Mouse (Mus musculus) thymus, postnatal 14 days (tissue): ENCODE measurements around the gene Shtn1.

Experiments
- DNase-seq: peaks from one replicate; pipeline ENCODE4 v3.0.0; 2021

Gene Shtn1

GRCm38 (mm10) chr19:59051622-59052021 lies 24.3 kb downstream of the Shtn1 start:
- no peak for DNase-seq

DNA sequence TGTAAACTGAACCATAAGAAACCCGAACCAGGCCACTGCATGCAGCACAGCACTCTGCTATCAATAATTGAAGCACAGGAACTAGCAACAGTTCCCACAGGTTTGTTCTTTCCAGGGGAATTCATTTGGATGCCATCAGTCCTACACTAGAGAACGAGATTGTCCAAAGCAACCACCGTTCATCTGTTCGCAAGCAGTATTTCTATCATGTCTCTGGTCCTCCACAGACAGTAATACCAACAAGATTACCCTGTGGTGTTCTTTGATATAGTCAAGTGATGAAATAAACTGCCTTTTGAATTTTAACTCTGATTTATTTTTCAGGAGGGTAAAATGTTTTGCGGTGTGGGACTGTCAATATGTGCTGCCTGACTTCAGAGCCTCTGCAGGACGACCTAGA lies 27.0 kb downstream of the Shtn1 start:
- DNase-seq, result no peak

DNA sequence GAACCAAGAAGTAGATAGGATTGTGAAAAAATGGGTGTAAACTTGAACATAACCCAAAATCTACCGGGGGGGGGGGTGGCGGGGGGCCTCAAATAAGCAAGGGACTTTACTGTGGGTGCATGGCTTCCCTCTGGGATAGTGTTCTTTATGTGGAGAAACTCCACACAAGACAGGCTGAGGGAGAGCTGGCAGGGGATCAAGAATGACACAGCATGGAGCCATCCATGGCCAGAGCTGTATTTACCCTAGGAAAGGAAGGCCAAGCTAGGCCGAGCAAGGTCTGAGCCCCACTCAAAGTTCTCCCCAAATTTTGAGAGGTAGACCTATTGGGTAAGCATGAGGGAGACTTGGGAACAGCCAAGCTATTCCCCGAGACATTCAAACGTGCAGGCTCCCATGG lies 28.4 kb downstream of the Shtn1 start:
- no peak for DNase-seq

DNA sequence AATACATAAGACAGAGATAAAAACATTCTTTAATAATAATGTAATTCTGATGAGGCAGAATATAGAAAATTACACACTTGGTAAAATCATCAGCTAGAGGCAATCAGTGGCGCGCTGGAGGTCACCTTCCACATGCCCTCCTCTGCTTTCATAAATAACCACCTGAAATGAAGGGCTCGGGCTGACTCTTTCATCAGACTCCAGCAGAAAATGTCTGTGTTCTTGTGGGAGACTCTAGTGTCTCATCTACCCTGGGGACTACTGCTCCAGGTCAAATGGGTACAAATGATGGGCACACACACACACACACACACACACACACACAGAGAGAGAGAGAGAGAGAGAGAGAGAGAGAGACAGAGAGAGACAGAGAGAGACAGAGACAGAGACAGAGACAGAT lies 34.8 kb downstream of the Shtn1 start:
- no peak for DNase-seq

GRCm38 (mm10) chr19:59038793-59039192 lies 37.1 kb downstream of the Shtn1 start:
- DNase-seq, result no peak

GRCm38 (mm10) chr19:59036811-59037210 lies 39.1 kb downstream of the Shtn1 start:
- no peak for DNase-seq

GRCm38 (mm10) chr19:59033241-59033640 lies 42.7 kb downstream of the Shtn1 start:
- no peak for DNase-seq

DNA sequence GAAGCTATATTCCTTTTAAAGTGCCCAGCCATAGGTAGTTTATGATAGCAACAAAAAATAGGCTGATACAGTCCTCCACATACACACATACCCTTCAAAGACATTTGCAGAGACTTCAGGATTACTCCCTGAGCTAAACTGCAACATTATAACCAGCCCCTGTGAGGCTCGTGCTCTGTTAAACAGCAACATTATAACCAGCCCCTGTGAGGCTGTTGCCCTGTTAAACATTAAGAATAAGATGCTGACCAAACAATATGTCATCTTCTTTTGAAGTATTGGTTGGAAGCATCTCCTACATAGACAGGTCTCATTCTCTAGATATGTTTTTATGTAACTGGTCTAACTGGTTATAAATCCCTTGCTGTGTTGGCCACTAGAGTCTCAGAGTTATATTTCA lies 45.7 kb downstream of the Shtn1 start:
- DNase-seq, result no peak

GRCm38 (mm10) chr19:59029011-59029410 lies 46.9 kb downstream of the Shtn1 start:
- no peak for DNase-seq

GRCm38 (mm10) chr19:59028130-59028529 lies 47.8 kb downstream of the Shtn1 start:
- no peak for DNase-seq

DNA sequence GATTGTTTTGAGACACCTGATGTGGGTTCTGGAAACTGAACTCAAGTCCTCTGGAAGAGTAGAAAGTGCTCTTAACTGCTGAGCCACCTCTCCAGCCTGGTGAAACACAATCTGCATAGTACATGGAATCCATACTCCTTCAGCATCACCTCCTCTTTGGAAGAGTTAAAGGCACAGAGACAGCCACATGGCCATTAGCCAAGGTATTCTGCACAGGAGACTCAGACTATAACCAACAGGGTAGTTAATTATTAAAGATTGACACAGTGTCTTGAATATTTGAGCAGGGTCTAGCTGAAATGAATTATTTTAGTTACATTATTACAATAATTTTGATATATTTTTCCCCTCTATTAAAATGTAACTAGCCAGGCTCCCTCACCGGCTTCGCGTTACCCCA lies 52.0 kb downstream of the Shtn1 start:
- no peak for DNase-seq

GRCm38 (mm10) chr19:59021644-59022043 lies 54.3 kb downstream of the Shtn1 start:
- no peak for DNase-seq

DNA sequence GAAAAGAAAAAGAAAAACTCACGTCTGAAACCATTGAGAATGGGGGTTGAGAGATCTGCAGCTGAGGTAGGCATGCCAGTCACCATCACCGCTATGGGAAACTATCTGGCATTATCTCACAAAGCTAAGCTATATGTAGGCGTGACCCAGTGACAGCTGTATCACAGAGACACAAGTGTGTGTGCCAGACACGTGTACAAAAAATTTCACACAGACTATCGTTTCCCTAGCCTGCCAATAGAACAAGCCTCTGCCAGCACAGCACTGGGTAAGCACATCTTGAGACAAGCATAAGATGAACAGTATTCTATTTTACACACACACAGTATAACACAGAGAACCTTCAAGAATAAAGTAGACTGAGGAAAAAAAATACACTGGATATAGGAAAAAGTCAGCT lies 65.1 kb downstream of the Shtn1 start:
- DNase-seq, result no peak

DNA sequence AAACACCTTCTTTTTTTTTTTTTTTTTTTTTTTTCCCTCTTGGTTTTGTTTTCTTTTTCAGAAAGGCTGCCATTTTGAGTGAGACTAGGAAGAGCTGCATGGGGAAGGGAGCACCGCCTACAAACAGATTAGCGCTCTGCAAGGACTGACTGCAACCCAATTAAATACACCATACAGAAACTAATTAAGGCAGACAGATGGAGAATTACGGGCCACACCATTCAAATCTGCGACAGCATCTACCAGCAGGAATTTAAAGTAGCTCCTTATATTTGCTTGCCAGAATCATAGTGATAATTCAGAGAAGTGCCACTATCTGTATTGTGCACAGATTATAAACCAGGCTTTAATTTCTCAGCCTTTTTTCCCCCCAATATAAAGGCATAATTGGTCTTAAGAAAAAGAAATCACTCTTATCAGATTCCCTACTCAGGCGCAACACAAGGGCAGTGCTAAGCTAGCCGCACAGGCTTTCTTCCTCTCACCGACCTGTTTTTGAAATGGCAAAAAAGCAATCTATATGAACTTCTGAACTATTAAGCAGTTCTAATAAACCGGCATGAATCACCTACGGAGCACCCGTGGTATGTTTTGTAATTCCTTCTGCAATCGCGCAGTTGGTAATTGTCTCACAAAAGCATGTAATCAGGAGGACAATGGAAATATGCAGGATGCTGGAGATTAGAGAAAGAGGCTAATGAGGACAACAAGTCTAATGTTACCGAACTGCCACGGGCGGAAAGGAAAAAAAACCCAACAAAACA lies 69.1 kb downstream of the Shtn1 start:
- no peak for DNase-seq

DNA sequence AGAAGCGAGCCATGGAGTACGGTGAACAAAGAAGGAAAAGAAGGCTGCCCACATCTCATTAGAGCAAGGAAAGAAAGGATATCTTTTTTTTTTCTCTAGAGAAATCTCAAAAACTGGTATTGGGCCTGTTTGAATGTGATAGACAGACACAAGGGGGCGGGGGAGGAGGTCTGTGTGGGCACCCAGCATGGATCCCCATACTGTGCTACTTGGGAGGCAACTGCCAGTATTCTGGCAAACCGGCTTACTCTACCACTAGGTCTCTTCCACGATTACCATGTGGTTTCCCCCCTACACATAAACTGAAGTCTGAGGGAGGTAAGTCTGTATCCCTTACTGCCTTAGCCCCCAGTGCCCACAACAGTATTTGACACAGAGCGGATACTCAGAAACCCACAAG lies 73.1 kb downstream of the Shtn1 start:
- DNase-seq, result no peak

DNA sequence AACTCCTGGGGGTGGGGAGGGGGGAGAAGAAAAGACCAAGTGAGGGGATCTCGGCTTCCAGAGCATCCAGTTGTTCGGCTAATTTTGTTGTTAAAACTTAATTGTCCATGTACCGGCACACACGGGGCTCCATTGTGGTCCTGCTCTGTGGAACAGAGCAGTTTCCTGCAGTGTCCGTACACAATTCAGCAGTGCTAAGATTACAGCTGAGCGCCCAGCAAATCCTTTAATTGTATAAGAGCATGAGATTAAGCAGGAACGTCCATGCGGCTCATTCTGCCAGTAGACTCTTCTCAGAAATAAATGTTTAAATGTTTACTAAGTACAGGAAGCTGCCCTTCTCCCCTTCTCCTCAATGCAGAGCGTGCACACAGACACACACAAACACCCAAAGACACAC lies 94.3 kb downstream of the Shtn1 start:
- DNase-seq, result no peak

DNA sequence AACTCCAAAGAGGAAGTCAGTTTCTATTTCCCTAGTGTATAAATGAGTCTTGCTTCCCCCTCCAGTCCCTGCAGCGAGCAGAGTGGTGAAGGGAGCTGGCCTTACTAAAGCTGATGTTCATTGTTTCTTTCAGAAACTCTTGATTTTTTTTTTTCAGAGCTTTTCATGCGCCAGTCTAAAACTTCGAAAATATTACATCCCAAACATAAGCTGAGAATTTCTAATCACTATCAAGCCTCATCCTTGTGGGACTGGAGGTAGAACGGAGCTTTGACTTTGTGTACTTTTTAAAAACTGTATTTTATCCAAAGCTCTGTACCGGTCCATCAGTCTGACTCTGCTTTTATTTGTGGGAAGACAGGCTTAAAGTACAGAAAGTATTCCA lies 95.9 kb downstream of the Shtn1 start:
- DNase-seq, result no peak

DNA sequence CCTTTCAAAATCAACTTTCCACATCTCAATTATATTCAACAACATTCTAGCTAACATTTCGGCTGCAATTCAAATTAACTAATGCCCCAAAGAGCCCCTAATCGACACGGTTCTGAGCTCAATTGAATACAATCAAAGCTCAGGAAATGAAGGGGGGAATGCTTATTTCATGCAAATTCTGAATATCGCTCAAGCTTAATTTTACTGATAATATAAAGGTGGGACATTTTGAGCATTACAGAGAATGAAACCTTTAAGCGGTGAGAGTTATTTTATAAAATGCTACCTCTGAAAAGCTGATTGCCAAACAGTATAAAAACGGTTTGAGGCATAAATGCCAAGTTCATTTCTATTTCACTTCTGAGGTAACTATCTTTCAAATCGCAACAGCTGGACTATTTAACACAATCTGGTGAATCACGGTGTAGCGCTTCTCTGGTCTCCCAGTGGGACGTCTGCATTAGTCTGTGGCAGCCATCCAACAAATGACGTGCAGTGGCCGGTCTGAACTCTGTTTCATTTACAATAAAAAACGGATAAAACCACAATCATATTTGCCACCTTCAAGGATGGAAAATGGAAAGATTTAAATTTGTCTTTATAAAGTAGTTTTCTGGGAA lies 96.4 kb downstream of the Shtn1 start:
- DNase-seq, result no peak

GRCm38 (mm10) chr19:58978401-58979171 lies 97.3 kb downstream of the Shtn1 start:
- no peak for DNase-seq

- no peak for DNase-seq
Observed at GRCm38 (mm10) chr19:58975216-58975863, 100.6 kb downstream of the Shtn1 start.

DNA sequence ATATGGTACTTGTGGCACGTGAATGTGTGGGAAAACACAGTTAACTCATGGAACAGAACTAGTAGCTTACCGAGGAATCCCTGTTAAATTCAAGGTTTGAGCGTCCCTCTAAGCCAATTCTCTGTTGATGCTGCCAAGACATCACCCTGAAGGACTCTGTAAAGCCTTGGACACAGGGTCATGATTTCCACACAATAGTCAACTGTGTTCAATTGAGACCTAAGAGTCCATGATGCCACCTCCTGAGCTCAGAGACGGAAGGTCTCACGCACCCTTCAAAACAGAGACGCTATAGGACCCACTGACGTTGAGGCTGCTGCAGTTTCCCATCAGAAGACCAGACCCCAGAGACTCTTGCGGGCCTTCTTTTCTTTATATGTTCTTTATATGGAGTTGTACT lies 101.8 kb downstream of the Shtn1 start:
- DNase-seq, result no peak

GRCm38 (mm10) chr19:58970826-58971225 lies 105.1 kb downstream of the Shtn1 start:
- no peak for DNase-seq

DNA sequence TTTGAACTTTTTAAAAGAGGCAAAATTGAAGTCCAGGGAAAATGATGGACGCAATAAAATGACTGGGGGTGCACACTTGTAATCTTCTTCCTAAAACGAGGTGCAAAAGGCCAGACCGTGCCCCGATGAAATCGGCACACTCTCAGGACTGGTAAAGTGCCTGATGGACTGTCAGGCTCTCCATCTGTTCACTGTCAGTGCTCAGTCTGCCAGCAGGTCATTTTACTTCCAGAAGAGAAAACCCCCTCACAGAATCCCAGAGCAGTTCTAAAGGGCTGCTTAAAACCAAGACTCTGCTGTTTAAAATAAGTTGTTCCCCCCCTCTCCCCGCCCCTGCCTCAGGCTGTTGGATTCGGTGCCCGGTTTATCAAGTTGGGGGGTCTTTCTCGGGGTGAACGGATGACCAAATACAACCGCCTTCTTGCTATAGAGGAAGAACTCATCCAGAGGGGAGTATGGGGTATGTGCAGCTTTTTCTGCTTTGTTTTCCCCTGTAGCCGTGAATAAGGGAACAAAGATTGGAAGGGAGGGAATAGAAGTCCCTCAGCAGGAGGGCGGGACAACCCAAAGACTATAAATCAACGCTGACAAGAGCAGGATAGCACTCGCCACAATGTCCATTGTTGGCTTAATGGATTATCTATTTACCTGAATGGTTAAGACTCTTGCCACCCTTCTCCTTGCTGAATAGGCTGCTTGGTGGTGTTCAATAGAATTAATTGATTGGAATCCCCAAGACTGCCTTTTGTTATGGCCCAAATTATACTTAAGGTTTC lies 107.0 kb downstream of the Shtn1 start:
- no peak for DNase-seq
